Mouse (Mus musculus) thymus, adult 18-20 months (tissue): Measurements from ENCODE around the gene Tdp1.

Experiments used
- DNase-seq, 2 experiments: peaks; one replicate each; pipeline ENCODE4 v3.0.0; 2022; ENCODE audit warnings: mixed read lengths in 2 of 2

Gene Tdp1

GRCm38 (mm10) chr12:100002914-100003587, 118.7 kb downstream of the Tdp1 start:
- no peak for DNase-seq
